Mouse (Mus musculus): ENCODE results near the gene Nop58. TPM values are rescaled to one million over a fixed set of nuclear protein-coding genes. Genes with fewer than 3 reads are reported as not detected.
A peak's percentile ranks its signal among the peaks of the same experiment; 100 is the strongest.
"Not testable (repeated sequence)": the region's sequence is repeated elsewhere in the genome, so short reads cannot be mapped to it uniquely, and the experiment has no call there.

The Nop58 gene
- total RNA-seq, 2 experiments from 2014 or later = 53.4 to 56.1 TPM

GRCm38 (mm10) chr1:59698207-59698606 lies 13.4 kb downstream of the Nop58 start:
- no peak for DNase-seq (ENCODE audit: low spot score in 2 of 2)
- intact Hi-C loops (cut with DNase I) = loop anchor here (10.0 kb wide), 1 partner anchor 147 kb away; no protein-coding TSS in a partner anchor

- DNase-seq (ENCODE audit: low spot score in 2 of 2) = no peak
- intact Hi-C loops (cut with DNase I) = loop anchor here (10.0 kb wide), 1 partner anchor 383 kb away; no protein-coding TSS in a partner anchor
Measured at GRCm38 (mm10) chr1:59701766-59702165, 17.0 kb downstream of the Nop58 start.

- peak; percentile 19 to 37 for DNase-seq (ENCODE audit: low spot score in 2 of 2)
- intact Hi-C loops (cut with DNase I) = no loop called here
Measured at GRCm38 (mm10) chr1:59719900-59720299, 35.1 kb downstream of the Nop58 start.

GRCm38 (mm10) chr1:59725661-59726060 lies 40.9 kb downstream of the Nop58 start:
- DNase-seq (ENCODE audit: low spot score in 2 of 2) = no peak
- intact Hi-C loops (cut with DNase I) = no loop called here

- intact Hi-C loops (cut with DNase I) = no loop called here
- DNase-seq (ENCODE audit: low spot score in 2 of 2) = no peak
Measured at GRCm38 (mm10) chr1:59730106-59730505, 45.3 kb downstream of the Nop58 start.

GRCm38 (mm10) chr1:59730737-59731136 lies 46.0 kb downstream of the Nop58 start:
- intact Hi-C loops (cut with DNase I) = no loop called here

GRCm38 (mm10) chr1:59734076-59734475 lies 49.3 kb downstream of the Nop58 start:
- intact Hi-C loops (cut with DNase I) = no loop called here
- DNase-seq (ENCODE audit: low spot score in 2 of 2) = peak; percentile 28 to 36

More at GRCm38 (mm10) chr1:59730737-59731136, 46.0 kb downstream of the Nop58 start:
- DNase-seq (ENCODE audit: low spot score in 2 of 2) = no peak

GRCm38 (mm10) chr1:59738768-59739414 lies 54.1 kb downstream of the Nop58 start:
- intact Hi-C loops (cut with DNase I) = no loop called here

GRCm38 (mm10) chr1:59739577-59740354 lies 55.0 kb downstream of the Nop58 start:
- intact Hi-C loops (cut with DNase I) = no loop called here
- no peak for DNase-seq (ENCODE audit: low spot score in 2 of 2)

More at GRCm38 (mm10) chr1:59738768-59739414, 54.1 kb downstream of the Nop58 start:
- DNase-seq (ENCODE audit: low spot score in 2 of 2) = no peak

GRCm38 (mm10) chr1:59749047-59749446 lies 64.3 kb downstream of the Nop58 start:
- no peak for DNase-seq (ENCODE audit: low spot score in 2 of 2)
- intact Hi-C loops (cut with DNase I) = no loop called here

GRCm38 (mm10) chr1:59749724-59750123 lies 65.0 kb downstream of the Nop58 start:
- DNase-seq (ENCODE audit: low spot score in 2 of 2); intact Hi-C loops (cut with DNase I): not testable (repeated sequence)

GRCm38 (mm10) chr1:59755298-59755697 lies 70.5 kb downstream of the Nop58 start:
- no peak for DNase-seq (ENCODE audit: low spot score in 2 of 2)
- intact Hi-C loops (cut with DNase I) = no loop called here

GRCm38 (mm10) chr1:59758325-59758724 lies 73.6 kb downstream of the Nop58 start:
- no peak for DNase-seq (ENCODE audit: low spot score in 2 of 2)
- intact Hi-C loops (cut with DNase I) = no loop called here

GRCm38 (mm10) chr1:59762208-59762607 lies 77.4 kb downstream of the Nop58 start:
- intact Hi-C loops (cut with DNase I) = loop anchor here (5.0 to 10.0 kb wide), 2 partner anchors 65 to 113 kb away; no protein-coding TSS in a partner anchor
- peak in 1 of 2 experiments; percentile 20 for DNase-seq (ENCODE audit: low spot score in 2 of 2)

GRCm38 (mm10) chr1:59762651-59763163 lies 77.9 kb downstream of the Nop58 start:
- DNase-seq (ENCODE audit: low spot score in 2 of 2) = peak; percentile 65 to 66
- intact Hi-C loops (cut with DNase I) = loop anchor here (5.0 to 10.0 kb wide), 2 partner anchors 65 to 112 kb away; no protein-coding TSS in a partner anchor

GRCm38 (mm10) chr1:59763164-59763768 lies 78.5 kb downstream of the Nop58 start, which contains the start of gene Bmpr2:
Gene Bmpr2 (plus strand): TSS chr1:59763400.
- intact Hi-C loops (cut with DNase I) = loop anchor here (5.0 to 10.0 kb wide), 2 partner anchors 64 to 112 kb away; no protein-coding TSS in a partner anchor
- DNase-seq (ENCODE audit: low spot score in 2 of 2) = peak; percentile 84 to 87

- intact Hi-C loops (cut with DNase I) = loop anchor here (5.0 to 10.0 kb wide), 2 partner anchors 63 to 111 kb away; no protein-coding TSS in a partner anchor
- peak; percentile 39 to 50 for DNase-seq (ENCODE audit: low spot score in 2 of 2)
Measured at GRCm38 (mm10) chr1:59763781-59764251, 79.0 kb downstream of the Nop58 start.

GRCm38 (mm10) chr1:59764407-59764971 lies 79.7 kb downstream of the Nop58 start:
- DNase-seq (ENCODE audit: low spot score in 2 of 2) = peak; percentile 37 to 44
- intact Hi-C loops (cut with DNase I) = loop anchor here (5.0 to 10.0 kb wide), 2 partner anchors 63 to 110 kb away; no protein-coding TSS in a partner anchor

- no peak for DNase-seq (ENCODE audit: low spot score in 2 of 2)
- intact Hi-C loops (cut with DNase I) = loop anchor here (10.0 kb wide), 1 partner anchor 110 kb away; no protein-coding TSS in a partner anchor
Measured at GRCm38 (mm10) chr1:59765279-59765678, 80.5 kb downstream of the Nop58 start.
